In the genomic region with DNA sequence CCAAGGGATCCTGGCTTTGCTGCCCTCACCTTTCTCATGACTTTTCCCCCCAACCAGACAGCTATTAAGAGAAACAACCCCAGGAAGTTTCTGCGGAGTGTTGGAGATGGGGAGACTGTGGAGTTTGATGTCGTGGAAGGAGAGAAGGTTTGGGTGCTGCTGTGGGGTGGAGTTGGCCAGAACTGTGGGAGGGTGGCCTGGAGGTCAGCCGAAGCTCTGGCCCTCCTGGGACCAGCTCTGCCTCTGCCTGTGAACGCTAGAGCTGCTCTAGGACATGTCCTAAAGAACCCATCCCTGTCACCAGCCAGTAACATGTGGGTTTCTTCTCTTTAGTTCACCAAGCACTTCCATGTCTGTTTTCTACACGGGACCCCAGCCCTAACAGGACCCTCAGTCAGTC, we compare ENCODE assay signal across 17 mouse cellular contexts. TPM values are rescaled to one million over a fixed set of nuclear protein-coding genes. Genes with fewer than 3 reads are reported as not detected.
"Had no signal": no experiment of that assay in that cellular context is flagged by ENCODE, and none has a peak within 500 bp of the region (broad histone marks: within the 10 kb centered on the region; RNA-seq: fewer than 3 reads in every experiment).

No protein-coding gene starts in this region.

- H3K27ac ChIP-seq: limb, embryonic 15.5 days; liver, embryonic 12.5 days; midbrain, embryonic 15.5 days; neural tube, embryonic 12.5 days had no signal

- H3K36me3 ChIP-seq: midbrain, embryonic 15.5 days had no signal

- H3K4me3 ChIP-seq: limb, embryonic 15.5 days; liver, embryonic 12.5 days; midbrain, embryonic 15.5 days; neural tube, embryonic 12.5 days had no signal

- DNase-seq: layer of hippocampus, adult 9-11 months; layer of hippocampus, postnatal 36 days; lung, embryonic 14.5 days; lung, postnatal 10 days; lung, postnatal 4 days; thymus, adult 2 months; thymus, postnatal 25 days had no signal

RNA-seq across cellular contexts. Expression of gene Ybx2, which starts 3.6 kb away (rescaled TPM):
- total RNA-seq: megakaryocyte, adult 5-6 weeks; monocyte, adult 5-6 weeks; neutrophil, adult 5-6 weeks had no signal

RNA-seq across cellular contexts. Expression of gene Slc2a4, which starts 8.8 kb away (rescaled TPM):
- total RNA-seq: monocyte, adult 5-6 weeks; neutrophil, adult 5-6 weeks had no signal

RNA-seq across cellular contexts. Expression of gene Cldn7, which starts 25.4 kb away (rescaled TPM):
- total RNA-seq: layer of hippocampus, adult 18-20 months; layer of hippocampus, postnatal 36 days; left cerebral cortex, adult 8-10 months; left cerebral cortex, postnatal 25 days; megakaryocyte, adult 5-6 weeks; monocyte, adult 5-6 weeks had no signal
